Mouse (Mus musculus): ENCODE results near the gene Opa1. TPM values are rescaled to one million over a fixed set of nuclear protein-coding genes. Genes with fewer than 3 reads are reported as not detected.

Gene Opa1
- polyA plus RNA-seq, 1 experiment, result 9.6 TPM

DNA sequence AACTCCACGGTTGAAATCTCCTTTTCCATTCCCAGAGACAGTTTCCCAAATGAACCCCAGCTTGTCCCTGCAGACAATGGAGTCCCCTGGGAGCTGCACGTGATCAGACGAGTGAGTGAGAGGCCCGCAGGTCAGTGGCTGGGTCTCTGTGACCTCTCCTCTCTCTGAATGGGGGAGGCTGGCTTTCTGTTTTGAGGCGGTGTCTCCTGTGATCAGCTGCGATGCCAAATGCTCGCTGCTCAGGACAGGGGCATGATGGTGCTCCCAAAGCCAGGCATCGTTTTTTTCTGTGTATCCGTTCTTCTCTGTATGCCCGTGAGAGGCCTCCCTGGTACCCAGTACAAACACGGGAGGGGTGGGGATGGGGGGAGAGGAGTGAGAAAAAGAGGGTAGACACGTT, 104.4 kb downstream of the Opa1 start:
- 41% methylated on average over 12 of the region's 12 CpGs for WGBS
- Histone ChIP-seq H3K4me3 (replicated peaks; ENCODE audit: extremely low read depth, low read depth, low read length) (no peak overlapping the region), H3K4me1 (ENCODE audit: control insufficient read depth, insufficient read depth, low read length) (0 out of 2 replicates have a peak, but pooled peaks cover 2% of the 10 kb centered on the region)
- no peak for DNase-seq
- TF ChIP-seq CTCF (IDR thresholded peaks at IDR 0.05; ENCODE audit: insufficient read depth, low read length) (no peak), POLR2A (IDR thresholded peaks at IDR 0.05; ENCODE audit: borderline replicate concordance, extremely low read depth, low read depth, low read length) (no peak)

DNA sequence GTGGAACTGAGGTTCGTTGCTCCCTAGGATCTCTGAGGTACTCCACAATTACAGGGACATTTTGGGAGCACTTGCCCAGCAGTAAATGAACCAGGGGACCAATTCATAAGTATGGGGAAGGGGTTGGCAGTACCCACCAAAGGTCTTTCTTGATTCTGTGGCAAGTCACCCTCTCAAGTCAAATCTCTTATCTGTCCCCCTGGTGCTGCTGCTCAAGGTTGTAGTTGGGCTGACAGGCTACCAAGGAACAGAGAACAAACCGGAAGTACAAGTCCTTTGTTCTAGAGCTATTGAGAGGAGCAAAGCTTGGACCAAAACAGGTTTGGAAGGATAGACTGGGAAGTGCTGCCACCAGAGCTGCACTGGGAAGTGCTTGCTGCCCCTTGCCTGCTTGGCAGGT, 105.0 kb downstream of the Opa1 start:
- no peak for TF ChIP-seq POLR2A (IDR thresholded peaks at IDR 0.05; ENCODE audit: borderline replicate concordance, extremely low read depth, low read depth, low read length)
- H3K4me3 ChIP-seq (replicated peaks; ENCODE audit: extremely low read depth, low read depth, low read length), result no peak overlapping the region
- no peak for DNase-seq
- WGBS, result 58% methylated on average over 2 of the region's 2 CpGs
- H3K4me1 ChIP-seq (ENCODE audit: control insufficient read depth, insufficient read depth, low read length), result 0 out of 2 replicates have a peak, but pooled peaks cover 3% of the 10 kb centered on the region

GRCm38 (mm10) chr16:29684641-29685040, 105.5 kb downstream of the Opa1 start:
- 95% methylated on average over 2 of the region's 2 CpGs for WGBS
- H3K4me1 ChIP-seq (ENCODE audit: control insufficient read depth, insufficient read depth, low read length), result 0 out of 2 replicates have a peak, but pooled peaks cover 4% of the 10 kb centered on the region
- no peak overlapping the region for H3K4me3 ChIP-seq (replicated peaks; ENCODE audit: extremely low read depth, low read depth, low read length)
- TF ChIP-seq CTCF (IDR thresholded peaks at IDR 0.05; ENCODE audit: insufficient read depth, low read length) (no peak), POLR2A (IDR thresholded peaks at IDR 0.05; ENCODE audit: borderline replicate concordance, extremely low read depth, low read depth, low read length) (no peak)
- no peak for DNase-seq

GRCm38 (mm10) chr16:29686141-29686540, 107.0 kb downstream of the Opa1 start:
- TF ChIP-seq CTCF (IDR thresholded peaks at IDR 0.05; ENCODE audit: insufficient read depth, low read length), result no peak
- TF ChIP-seq POLR2A (IDR thresholded peaks at IDR 0.05; ENCODE audit: borderline replicate concordance, extremely low read depth, low read depth, low read length), result no peak
- 0 out of 2 replicates have a peak, but pooled peaks cover 4% of the 10 kb centered on the region for H3K4me1 ChIP-seq (ENCODE audit: control insufficient read depth, insufficient read depth, low read length)
- no peak for DNase-seq
- no peak overlapping the region for H3K4me3 ChIP-seq (replicated peaks; ENCODE audit: extremely low read depth, low read depth, low read length)
- WGBS, result 55% methylated on average over 6 of the region's 6 CpGs

DNA sequence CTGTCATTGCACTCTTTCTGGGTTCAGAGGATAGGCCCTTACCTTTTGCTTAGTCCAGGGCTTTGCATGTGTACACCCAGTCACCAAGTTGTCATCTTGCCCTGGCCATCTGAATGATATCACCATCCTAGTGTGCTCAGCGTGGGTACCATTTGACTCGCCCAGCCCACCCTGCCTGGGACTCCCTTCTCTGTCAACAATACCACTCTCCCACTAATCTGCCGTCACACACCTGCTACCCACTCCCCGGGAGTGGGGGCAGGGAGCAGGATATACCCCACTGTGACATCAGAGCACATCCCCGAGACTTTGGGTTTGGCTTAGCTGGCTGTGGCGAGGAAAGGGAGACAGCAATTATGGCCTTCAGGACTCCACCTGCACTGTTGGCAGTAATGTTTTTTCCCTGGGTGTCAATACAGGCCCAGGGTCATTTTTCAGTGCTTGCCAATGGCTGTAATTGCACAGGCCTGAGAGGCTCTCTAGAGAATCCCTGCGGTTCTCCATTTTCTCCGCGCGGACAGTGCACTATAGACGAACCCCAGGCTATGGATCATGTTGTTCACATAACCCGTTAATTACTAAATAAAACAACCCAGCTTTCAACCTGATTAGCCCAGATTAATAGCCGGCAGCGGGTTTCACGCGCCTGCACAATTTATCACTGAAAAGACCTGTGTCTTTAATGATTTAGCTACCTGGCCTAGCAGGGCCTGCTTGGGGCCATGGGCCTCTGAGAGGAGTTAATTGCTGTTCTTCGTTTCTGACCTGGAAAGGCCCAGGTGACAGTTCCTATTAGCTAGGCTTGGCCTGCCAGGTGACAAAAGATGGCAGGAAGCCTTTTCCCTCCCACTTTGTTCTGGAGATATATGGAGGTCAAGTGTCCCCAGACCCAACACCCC, 109.1 kb downstream of the Opa1 start:
- TF ChIP-seq POLR2A (IDR thresholded peaks at IDR 0.05; ENCODE audit: borderline replicate concordance, extremely low read depth, low read depth, low read length) (no peak), CTCF (IDR thresholded peaks at IDR 0.05; ENCODE audit: insufficient read depth, low read length) (no peak)
- no peak for DNase-seq
- WGBS, result 92% methylated on average over 17 of the region's 17 CpGs
- no peak overlapping the region for H3K4me3 ChIP-seq (replicated peaks; ENCODE audit: extremely low read depth, low read depth, low read length)
- H3K4me1 ChIP-seq (ENCODE audit: control insufficient read depth, insufficient read depth, low read length), result 0 out of 2 replicates have a peak, but pooled peaks cover 4% of the 10 kb centered on the region

DNA sequence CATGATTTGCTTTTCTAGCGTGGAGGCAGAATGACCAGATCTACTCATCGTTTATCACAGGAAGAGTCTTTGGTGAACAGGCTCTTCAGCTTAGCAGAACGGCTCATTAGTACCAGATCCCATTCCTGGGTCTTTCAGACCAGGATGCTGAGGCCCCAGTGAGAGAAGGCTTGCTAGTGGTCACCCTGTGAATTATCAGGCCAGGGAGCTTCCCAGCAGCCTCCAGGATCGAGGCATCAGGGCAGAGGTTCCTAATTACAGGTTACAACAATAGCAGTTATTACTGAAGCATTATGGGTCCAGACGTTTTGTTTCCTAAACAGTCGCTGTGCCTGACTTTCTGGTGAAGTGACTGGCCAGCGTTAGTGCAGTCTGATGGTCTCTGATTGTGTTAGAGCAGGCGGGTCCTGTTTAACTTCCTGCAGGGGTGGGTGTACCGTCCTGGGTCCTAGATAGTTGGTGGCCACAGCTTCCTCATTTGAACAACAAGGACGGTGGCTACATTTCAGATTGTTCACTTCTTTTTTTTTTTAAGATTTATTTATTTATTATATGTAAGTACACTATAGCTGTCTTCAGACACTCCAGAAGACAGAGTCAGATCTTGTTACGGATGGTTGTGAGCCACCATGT, 110.2 kb downstream of the Opa1 start:
- H3K4me3 ChIP-seq (replicated peaks; ENCODE audit: extremely low read depth, low read depth, low read length), result no peak overlapping the region
- no peak for TF ChIP-seq CTCF (IDR thresholded peaks at IDR 0.05; ENCODE audit: insufficient read depth, low read length)
- TF ChIP-seq POLR2A (IDR thresholded peaks at IDR 0.05; ENCODE audit: borderline replicate concordance, extremely low read depth, low read depth, low read length), result no peak
- WGBS, result 38% methylated on average over 11 of the region's 11 CpGs
- no peak for DNase-seq
- H3K4me1 ChIP-seq (ENCODE audit: control insufficient read depth, insufficient read depth, low read length), result 0 out of 2 replicates have a peak, but pooled peaks cover 3% of the 10 kb centered on the region

- Histone ChIP-seq H3K4me3 (replicated peaks; ENCODE audit: extremely low read depth, low read depth, low read length) (no peak overlapping the region), H3K4me1 (ENCODE audit: control insufficient read depth, insufficient read depth, low read length) (0 out of 2 replicates have a peak, but pooled peaks cover 2% of the 10 kb centered on the region)
- TF ChIP-seq POLR2A (IDR thresholded peaks at IDR 0.05; ENCODE audit: borderline replicate concordance, extremely low read depth, low read depth, low read length), result no peak
- TF ChIP-seq CTCF (IDR thresholded peaks at IDR 0.05; ENCODE audit: insufficient read depth, low read length), result no peak
- DNase-seq, result no peak
- 31% methylated on average over 5 of the region's 5 CpGs for WGBS
Measured at GRCm38 (mm10) chr16:29693025-29693682, 114.0 kb downstream of the Opa1 start.

GRCm38 (mm10) chr16:29693791-29694419, 114.8 kb downstream of the Opa1 start:
- Histone ChIP-seq H3K4me3 (replicated peaks; ENCODE audit: extremely low read depth, low read depth, low read length) (no peak overlapping the region), H3K4me1 (ENCODE audit: control insufficient read depth, insufficient read depth, low read length) (0 out of 2 replicates have a peak, but pooled peaks cover 2% of the 10 kb centered on the region)
- WGBS, result 54% methylated on average over 6 of the region's 6 CpGs
- DNase-seq, result no peak
- no peak for TF ChIP-seq POLR2A (IDR thresholded peaks at IDR 0.05; ENCODE audit: borderline replicate concordance, extremely low read depth, low read depth, low read length)
- TF ChIP-seq CTCF (IDR thresholded peaks at IDR 0.05; ENCODE audit: insufficient read depth, low read length), result no peak

- DNase-seq, result no peak
- Histone ChIP-seq H3K4me1 (ENCODE audit: control insufficient read depth, insufficient read depth, low read length) (no peaks in the 10 kb centered on the region), H3K4me3 (replicated peaks; ENCODE audit: extremely low read depth, low read depth, low read length) (no peak overlapping the region)
- TF ChIP-seq POLR2A (IDR thresholded peaks at IDR 0.05; ENCODE audit: borderline replicate concordance, extremely low read depth, low read depth, low read length) (no peak), CTCF (IDR thresholded peaks at IDR 0.05; ENCODE audit: insufficient read depth, low read length) (no peak)
- 73% methylated on average over 9 of the region's 9 CpGs for WGBS
Measured at GRCm38 (mm10) chr16:29694420-29694959, 115.4 kb downstream of the Opa1 start.

Other genes starting within 250 kb of the Opa1 start
- gene Atp13a5, start 200.6 kb upstream of the Opa1 start, polyA plus RNA-seq (2012; rRNA removed), result 0.05 and 0.07 TPM in 2 replicates
- gene Atp13a4, start 34.5 kb upstream of the Opa1 start, polyA plus RNA-seq (2012; rRNA removed), result 3.0 and 6.3 TPM in 2 replicates